Mouse (Mus musculus): Measurements from ENCODE around the gene Pacsin2.

GRCm38 (mm10) chr15:83411616-83412015 is 52.8 kb downstream of the Pacsin2 start:
- TF ChIP-seq CTCF (conservative IDR thresholded peaks at IDR 0.05 in 1 of 2, IDR thresholded peaks at IDR 0.05 in 1 of 2; ENCODE audit: low read depth in 2 of 2, low read length in 2 of 2) = no peak
- TF ChIP-seq CHD2 (IDR thresholded peaks at IDR 0.05; ENCODE audit: low read length) = no peak
- TF ChIP-seq EP300 (IDR thresholded peaks at IDR 0.05; ENCODE audit: low read length) = no peak
- TF ChIP-seq SIN3A (IDR thresholded peaks at IDR 0.05; ENCODE audit: low read length) = no peak
- TF ChIP-seq MEF2A (IDR thresholded peaks at IDR 0.05; ENCODE audit: borderline replicate concordance, low read depth, low read length) = no peak
- TF ChIP-seq POLR2A (IDR thresholded peaks at IDR 0.05; ENCODE audit: low read depth, low read length) = no peak
- no peak for TF ChIP-seq ZNF384 (IDR thresholded peaks at IDR 0.05; ENCODE audit: low read depth, low read length)
- no peak for TF ChIP-seq E2F4 (IDR thresholded peaks at IDR 0.05; ENCODE audit: insufficient replicate concordance, low read depth, low read length)
- no peak for TF ChIP-seq ZC3H11A (IDR thresholded peaks at IDR 0.05; ENCODE audit: low read depth, low read length)

All from CH12.LX (cell line).